Mouse (Mus musculus) urinary bladder, adult 2 months (tissue): ENCODE measurements around the gene Zfp800. TPM values are rescaled to one million over a fixed set of nuclear protein-coding genes. Genes with fewer than 3 reads are reported as not detected.

Experiments
- DNase-seq: peaks from one replicate; pipeline ENCODE4 v3.0.0; 2022; ENCODE audit warnings: low spot score
- polyA plus RNA-seq: library from polyadenylated mRNA; depleted of rRNA; stranded (reverse); fragments of >200 nt; gene quantifications from 2 replicates; pipeline ENCODE4 v1.2.3, GENCODE M21; 2012; rRNA removed

Gene Zfp800
- polyA plus RNA-seq, 1 experiment, result 7.8 TPM

DNA sequence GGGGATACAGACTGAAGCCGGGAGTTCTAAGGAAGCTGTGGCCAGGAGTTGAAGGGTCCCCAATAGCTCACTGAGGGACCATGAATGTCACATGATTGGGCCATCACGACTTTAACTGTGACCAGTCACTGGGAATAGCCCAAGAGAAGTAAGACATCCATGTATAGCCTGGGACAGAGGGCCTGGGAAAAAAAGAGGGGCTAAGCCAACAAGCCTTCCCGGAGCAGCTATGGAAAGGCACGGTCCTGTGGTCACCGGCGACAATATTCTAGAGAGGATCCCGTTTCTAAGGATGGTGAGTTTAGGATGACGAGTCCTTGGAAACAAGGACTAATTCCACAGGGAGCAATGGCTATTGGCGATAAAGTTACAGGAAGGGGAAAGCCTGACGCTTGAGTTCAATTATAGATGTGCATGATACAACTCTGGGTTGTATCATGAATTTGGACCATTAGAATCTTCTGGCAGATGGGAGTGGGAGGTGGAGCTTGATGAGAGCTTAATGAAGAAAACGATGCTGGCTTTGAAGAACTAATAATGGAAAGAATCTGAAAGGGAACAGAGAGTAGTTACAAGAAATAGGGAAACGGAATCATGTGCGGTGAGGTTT lies 183.0 kb downstream of the Zfp800 start:
- no peak for DNase-seq

DNA sequence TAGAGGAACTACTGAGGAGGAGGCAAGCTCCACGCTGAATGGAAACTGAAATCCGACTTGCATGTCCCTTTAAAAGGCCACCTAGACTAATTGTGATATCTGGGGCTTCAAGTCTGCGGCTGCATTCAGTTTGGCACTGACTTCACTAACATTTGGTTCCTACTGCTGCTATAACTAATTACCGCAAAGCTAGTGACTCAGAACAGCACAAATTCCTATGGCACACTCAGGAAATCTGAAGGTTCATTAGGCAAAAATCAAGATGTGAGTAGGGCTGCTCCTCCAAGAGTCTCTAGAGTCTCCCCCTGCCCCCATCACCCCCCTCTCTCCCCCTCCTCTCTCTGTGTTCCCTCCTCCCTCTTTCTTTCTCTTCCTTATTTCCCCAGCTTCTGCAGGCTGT lies 194.4 kb downstream of the Zfp800 start:
- no peak for DNase-seq

DNA sequence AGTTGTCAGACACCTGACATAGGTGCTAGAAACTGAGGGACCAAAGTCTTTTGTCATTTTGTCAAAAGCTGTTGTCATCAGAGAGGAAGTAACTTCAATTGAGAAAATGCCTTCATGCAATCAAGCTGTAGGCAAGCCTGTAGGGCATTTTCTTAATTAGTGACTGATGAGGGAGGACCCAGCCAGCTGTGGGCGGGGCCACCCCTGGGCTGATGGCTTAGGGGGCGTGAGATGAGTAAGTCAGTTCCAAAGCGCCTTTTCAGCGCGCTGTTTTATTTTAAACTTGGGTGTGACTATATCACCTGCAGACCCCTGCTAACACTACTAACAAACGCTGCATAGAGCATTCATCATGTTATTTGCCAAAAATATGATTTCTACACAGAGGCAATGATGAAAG lies 195.0 kb downstream of the Zfp800 start:
- no peak for DNase-seq

DNA sequence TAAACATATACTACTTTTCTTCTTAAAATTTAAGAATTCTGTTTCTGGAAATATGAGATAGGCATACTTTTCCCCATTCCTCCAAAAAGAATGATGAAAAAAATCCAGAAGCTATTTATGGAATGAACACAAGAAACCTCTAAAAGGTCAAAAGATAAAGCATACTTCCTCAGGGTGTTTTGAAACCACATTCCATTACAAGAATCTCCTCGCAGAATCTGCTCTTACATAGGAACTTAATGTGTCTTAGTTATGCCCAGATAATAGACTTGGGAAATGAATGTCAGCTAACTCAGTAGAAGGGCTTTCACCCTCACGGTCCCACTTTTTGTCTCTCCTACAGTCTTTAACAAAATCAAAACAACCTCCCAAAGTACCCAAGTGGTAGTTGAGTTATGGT lies 203.9 kb downstream of the Zfp800 start:
- no peak for DNase-seq

DNA sequence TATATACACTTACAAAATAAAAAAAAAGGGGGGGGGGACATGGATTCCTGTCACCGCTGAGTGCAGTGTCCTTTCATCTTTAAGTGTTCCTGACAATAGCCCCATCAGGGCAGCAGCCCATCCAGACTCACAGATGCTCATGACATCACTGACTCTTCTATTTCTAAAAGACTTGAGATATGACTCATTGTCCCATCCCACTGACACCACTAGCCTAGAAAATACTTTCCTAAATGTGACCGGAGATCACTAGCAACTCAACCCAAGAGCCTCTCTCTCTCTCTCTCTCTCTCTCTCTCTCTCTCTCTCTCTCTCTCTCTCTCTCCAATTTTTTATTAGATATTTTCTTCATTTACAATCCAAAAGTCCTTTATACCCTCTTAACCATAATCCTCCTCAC lies 205.9 kb downstream of the Zfp800 start:
- no peak for DNase-seq

Other genes with a start within 250 kb of the Zfp800 start
- gene Arf5, start 25.6 kb upstream of the Zfp800 start, polyA plus RNA-seq, result 186 and 211 TPM in 2 replicates
- not detected in 2 replicates for gene Fscn3, start 29.8 kb upstream of the Zfp800 start, polyA plus RNA-seq
- 10.2 and 11.0 TPM in 2 replicates for gene Gcc1, start 30.4 kb upstream of the Zfp800 start, polyA plus RNA-seq
- not detected in 2 replicates for gene Pax4, start 51.3 kb upstream of the Zfp800 start, polyA plus RNA-seq
- gene Snd1, start 77.1 kb upstream of the Zfp800 start, polyA plus RNA-seq, result 94.2 and 106 TPM in 2 replicates